Mouse (Mus musculus): ENCODE results near the gene Cdhr3. TPM values are rescaled to one million over a fixed set of nuclear protein-coding genes. Genes with fewer than 3 reads are reported as not detected.

Gene Cdhr3
- not detected for total RNA-seq (2021)

GRCm38 (mm10) chr12:33092775-33093174 is at the start of gene Cdhr3:
Gene Cdhr3, minus strand, starts transcription at chr12:33092875.
- DNase-seq: no peak

DNA sequence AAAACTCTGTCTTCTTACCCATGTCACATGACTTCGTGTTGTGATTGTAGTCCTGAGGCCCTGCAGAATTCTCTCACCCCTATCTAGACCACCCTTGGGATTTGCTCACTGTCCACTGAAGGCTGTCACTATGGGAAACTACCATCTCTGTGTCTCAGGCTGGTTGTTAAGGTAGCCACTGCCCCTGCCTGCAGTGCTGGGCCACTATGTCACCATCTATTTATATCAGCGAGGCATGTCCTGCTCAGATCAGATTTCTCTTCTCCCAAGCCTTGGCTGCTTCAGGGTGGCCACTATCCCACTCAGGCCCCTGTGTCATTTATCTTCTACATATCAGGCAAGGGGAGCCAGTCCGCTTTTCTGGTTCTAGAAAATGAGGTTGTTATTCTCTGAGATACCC is 46.4 kb upstream of the Cdhr3 start:
- DNase-seq: peak; percentile 30

- DNase-seq: no peak
Observed at GRCm38 (mm10) chr12:33137857-33138256, 45.2 kb upstream of the Cdhr3 start.

- no peak for DNase-seq
Observed at GRCm38 (mm10) chr12:33131796-33132195, 39.1 kb upstream of the Cdhr3 start.

- no peak for DNase-seq
Observed at GRCm38 (mm10) chr12:33130401-33130800, 37.7 kb upstream of the Cdhr3 start.

DNA sequence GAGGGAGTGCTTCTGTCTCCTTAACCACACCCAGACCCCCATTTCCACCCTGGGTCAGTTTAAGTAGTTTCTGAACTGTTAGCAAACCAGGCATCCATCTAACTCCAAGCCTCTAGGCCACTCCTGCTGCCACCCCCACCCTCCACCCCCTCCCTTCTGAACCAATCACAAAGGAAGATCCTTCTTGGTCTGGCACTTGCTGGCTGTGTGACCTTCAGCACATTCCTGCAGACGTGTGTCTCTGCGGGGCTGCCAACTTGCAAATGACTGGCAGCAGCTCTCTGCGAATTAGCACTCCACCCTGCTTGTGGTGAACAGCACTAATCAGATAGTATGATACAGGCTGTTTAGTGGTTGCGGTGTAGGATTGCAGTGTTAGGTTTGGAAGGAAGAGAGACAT is 36.7 kb upstream of the Cdhr3 start:
- DNase-seq: peak; percentile 48

DNA sequence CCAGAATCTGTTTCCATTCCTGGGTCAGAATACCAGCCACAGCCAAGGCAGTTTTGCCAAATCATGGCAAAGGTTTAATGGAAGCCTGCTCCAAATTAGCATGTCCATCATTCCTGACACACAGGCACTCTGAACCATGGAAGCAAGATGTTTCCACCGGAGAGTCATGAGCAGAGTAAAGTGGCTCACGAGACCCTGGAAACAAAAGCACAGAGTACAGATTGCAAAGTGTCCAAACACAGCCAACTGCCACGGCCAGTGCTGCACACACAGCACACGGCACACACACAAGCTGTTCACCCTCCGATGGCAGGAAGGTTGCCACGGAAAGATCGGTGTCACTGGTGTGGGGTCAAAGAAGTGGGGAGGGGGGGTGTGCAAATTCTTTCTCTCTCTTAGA is 36.0 kb upstream of the Cdhr3 start:
- no peak for DNase-seq

DNA sequence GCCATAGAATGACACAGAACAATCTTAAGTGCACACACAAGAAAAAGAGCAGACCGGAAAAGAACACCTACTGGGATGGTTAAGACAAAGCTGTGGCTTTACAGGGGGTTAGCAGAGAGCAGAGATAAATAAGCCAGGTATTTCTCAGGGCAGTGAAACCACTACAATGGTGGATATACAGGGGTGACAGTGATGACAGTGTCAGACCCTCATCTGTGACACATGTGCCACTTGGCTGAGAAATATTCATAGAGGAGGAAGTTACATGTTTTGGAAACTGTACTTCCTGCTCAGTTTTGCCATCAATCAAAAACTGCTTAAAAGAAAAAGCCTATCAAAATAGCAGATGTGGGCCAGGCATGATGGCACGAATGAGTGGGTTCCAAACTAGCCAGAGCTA is 35.4 kb upstream of the Cdhr3 start:
- DNase-seq: no peak

DNA sequence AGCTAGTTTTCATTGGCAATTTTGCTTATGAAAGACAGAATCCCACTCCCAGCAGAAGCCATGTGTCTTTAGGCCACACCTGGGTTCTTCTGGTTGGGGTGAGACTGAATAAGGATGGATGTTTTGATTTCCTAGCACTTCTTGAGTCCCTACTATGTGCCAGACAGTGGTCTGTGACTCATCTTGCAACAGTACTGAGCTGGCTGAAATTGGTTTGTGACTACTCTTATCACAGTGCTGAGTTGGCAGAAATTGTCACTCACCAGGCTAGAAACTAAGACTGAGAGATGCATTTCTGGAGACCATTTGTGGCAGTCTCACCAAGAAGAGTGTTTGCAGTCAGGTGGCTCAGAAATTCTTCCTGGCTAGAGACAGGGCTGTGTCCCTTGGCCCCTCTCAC is 33.6 kb upstream of the Cdhr3 start:
- DNase-seq: no peak

- no peak for DNase-seq
Observed at GRCm38 (mm10) chr12:33125594-33126227, 33.0 kb upstream of the Cdhr3 start.

GRCm38 (mm10) chr12:33118624-33119301 is 26.1 kb upstream of the Cdhr3 start:
- DNase-seq: no peak

GRCm38 (mm10) chr12:33110894-33111471 is 18.3 kb upstream of the Cdhr3 start:
- peak; percentile 61 for DNase-seq

DNA sequence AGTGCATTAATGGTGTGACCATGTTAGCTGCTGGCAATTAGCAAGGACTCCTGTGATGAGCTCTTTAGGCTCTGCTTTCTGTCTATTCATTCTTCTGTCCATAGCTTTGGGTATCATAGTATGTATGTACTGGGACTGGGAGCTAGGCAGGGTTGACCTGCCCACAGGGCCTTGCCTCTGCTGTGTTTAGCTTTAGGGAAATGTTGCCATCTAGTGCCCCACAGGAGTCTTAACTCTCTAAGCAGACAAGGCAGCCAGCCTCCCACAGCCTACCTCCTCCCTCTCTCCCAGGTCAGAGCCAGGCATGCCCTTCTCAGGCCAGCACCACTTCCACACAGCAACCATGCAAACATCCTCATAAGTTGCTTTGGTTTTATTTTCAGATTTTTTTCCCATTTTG is 16.9 kb upstream of the Cdhr3 start:
- peak; percentile 32 for DNase-seq

GRCm38 (mm10) chr12:33106438-33107167 is 13.9 kb upstream of the Cdhr3 start:
- no peak for DNase-seq

GRCm38 (mm10) chr12:33105724-33106123 is 13.0 kb upstream of the Cdhr3 start:
- no peak for DNase-seq

DNA sequence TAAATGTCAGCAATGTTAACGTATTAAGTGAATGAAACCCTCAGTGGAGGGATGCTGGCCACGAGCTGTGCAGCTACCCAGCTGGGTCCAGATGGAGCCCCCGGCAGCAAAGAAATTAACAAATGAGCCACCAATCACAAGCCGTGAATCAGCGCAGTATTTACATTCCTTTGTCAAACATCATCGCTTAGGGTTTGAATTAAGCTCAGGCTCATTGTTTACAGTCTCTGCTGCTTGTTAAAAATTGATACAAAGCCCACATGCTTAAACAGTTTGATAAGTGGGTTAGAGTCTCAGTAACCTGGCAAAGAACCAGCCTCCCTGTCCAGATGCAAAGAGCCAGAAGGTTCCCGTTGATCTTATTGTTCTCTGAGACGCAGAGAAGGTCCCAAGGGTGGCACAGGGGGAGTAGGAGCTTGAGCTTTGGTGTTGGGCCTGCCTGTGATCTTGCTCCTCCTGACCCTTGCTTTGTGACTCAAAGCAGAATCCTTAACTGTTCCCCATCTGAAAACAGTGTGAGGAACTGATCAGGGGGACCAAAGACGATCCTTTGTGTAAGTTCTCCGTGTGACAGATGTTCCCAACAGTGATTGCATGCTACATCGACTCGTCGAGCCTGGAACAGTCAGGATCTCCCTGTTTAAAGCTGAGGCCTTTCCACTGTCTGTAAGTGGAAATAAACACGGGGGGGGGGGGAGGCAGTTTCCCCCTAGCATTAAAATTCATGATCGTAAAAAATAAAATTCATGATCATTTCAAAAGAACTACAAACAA is 9.9 kb upstream of the Cdhr3 start:
- DNase-seq: peak; percentile 19

DNA sequence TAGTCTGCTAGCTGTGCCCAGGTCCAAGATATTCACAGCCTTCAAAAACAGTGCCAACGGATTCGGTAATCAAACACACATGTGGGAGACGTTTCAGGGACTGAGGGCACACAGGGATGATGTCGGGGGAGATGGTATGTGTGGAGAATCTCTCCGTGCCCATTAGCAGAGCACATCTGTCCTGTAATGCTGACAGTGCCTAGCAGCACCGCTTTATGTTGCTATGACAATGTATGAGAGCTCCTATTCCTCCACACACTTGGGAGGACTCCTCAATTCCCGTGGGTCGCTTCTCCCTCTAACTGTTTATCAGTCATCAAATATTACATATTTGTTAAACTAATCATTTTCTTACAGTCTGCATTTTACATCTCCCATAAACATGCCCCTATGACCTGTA is 9.0 kb upstream of the Cdhr3 start:
- no peak for DNase-seq

DNA sequence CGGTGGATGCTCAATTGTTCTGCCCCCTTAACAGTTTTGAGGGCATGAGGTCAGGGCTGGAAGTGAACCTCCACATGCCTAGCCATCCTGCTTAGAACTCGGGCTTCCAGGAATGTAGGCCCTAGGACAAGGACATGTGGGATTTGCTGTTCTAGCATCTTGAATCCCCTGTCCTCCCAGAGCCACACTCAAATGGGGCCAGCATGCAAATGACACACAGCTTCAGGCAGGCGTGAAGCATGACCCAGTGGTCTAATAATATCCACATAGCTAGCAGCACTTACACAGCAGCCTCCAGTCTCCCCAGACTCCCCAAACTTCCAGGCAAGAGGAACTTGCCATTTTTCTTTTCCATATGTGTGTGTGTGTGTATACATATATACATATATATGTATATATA is 3.3 kb upstream of the Cdhr3 start:
- no peak for DNase-seq

DNA sequence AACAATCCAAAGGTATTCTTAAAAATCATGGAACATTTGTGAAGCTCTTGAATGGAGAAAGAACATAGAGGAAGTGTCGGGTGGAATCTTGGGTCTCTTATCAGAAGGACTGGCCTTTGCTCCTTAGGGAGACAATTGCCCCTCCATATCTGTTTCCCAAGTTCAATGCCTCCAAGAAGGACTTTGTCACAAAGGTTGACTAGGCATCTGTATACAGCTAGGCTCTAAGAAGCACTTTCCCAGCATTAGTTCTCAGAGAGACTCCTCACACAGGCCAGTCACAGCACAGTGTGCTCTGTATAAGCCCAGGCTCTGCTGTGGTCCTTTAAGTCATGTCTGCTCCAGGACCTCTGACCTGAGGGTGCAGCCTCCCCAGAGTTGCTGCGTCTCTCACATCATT is 479 bp downstream of the Cdhr3 start:
- DNase-seq: no peak

DNA sequence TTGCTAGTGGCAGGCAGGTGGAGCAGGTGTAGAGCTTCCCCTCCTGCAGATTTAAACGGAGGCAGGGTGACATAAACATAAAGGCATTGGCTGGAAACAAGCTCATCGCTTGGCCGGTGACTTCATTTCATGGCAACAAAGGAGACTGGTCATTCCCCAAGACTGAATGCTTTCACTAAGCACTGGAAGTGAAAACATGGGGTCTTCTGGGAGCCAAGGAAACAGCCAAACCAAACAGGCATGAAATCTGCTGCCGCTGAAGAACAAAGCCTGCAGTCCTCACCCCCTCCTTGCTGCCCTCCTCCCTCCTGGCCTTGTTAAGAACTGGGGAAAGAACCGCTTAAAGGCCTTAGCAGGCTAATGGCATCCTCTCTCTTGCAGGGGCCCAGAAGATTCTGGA is 6.5 kb downstream of the Cdhr3 start:
- no peak for DNase-seq

- peak; percentile 69 for DNase-seq
Observed at GRCm38 (mm10) chr12:33084683-33085082, 8.0 kb downstream of the Cdhr3 start.

- DNase-seq: peak; percentile 64
Observed at GRCm38 (mm10) chr12:33083362-33083761, 9.3 kb downstream of the Cdhr3 start.

GRCm38 (mm10) chr12:33076309-33076708 is 16.4 kb downstream of the Cdhr3 start:
- no peak for DNase-seq
